Mouse (Mus musculus): ENCODE results near the gene Wwtr1. TPM values are rescaled to one million over a fixed set of nuclear protein-coding genes. Genes with fewer than 3 reads are reported as not detected.

Wwtr1 gene
- polyA plus RNA-seq, 1 experiment from 2014 or later = 28.9 TPM

DNA sequence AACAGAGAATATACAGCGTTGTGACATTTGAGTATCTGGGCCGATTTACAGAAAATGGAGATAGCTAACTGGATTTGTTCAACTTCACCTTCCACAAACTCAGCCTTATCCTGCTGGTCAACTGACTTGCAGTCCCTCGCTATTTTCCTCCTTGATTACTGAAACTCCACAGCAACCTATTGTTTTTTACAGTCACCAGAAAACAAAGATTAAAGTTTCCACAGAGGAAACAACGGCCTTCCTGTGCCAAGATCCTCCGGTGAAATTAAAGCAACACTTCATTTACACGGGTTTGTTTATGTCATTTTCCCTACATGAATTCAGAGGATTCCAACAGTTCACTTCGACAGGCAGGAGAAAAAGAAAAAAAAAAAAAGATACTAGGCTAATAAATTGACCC, 34.5 kb downstream of the Wwtr1 start:
- Histone ChIP-seq H3K4me2 (ENCODE audit: low read length) (no peak overlapping the region), H3K9me3 (replicated peaks; ENCODE audit: low read length) (no peaks in the 10 kb centered on the region), H3K27me3 (ENCODE audit: insufficient read depth, low read length) (no peaks in the 10 kb centered on the region), H3K9ac (ENCODE audit: low read depth, low read length) (no peak overlapping the region), H3K36me3 (ENCODE audit: insufficient read depth, low read length) (no peaks in the 10 kb centered on the region), H3K4me1 (replicated peaks; ENCODE audit: insufficient read depth, low read length) (no peaks in the 10 kb centered on the region), H3K27ac (no peak overlapping the region), H3K4me3 (replicated peaks; ENCODE audit: low read depth, low read length) (no peak overlapping the region)
- WGBS = 65% methylated on average over 7 of the region's 7 CpGs
- TF ChIP-seq CTCF (IDR thresholded peaks at IDR 0.05; ENCODE audit: low read depth) = no peak
- peak; percentile 49 for DNase-seq (ENCODE audit: low spot score)
- ATAC-seq (replicated peaks; ENCODE audit: low FRiP score, low read depth) = no peak

DNA sequence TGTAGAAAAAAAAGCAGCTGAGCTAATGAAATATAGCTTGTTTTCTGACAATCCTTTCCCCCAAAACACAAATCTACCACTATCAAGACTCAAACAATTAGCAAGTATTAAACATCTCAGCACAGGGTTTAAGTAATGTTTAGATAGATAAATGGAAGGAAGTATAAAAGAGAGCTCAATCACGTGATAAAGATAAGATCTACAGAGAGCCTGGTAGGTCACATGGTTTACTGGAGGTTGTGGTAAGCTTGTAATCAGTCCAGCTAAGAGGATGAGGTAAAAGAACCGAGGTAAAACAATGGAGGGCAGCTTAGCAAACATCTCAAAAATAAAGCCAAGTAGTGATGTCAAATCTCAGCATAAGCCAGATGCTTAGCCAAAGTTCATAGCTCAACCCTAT, 35.2 kb downstream of the Wwtr1 start:
- Histone ChIP-seq H3K4me3 (replicated peaks; ENCODE audit: low read depth, low read length) (no peak overlapping the region), H3K36me3 (ENCODE audit: insufficient read depth, low read length) (no peaks in the 10 kb centered on the region), H3K4me1 (replicated peaks; ENCODE audit: insufficient read depth, low read length) (peaks cover 5% of the 10 kb centered on the region; the same call in 1 of the 2 replicates), H3K27ac (no peak overlapping the region), H3K9me3 (replicated peaks; ENCODE audit: low read length) (no peaks in the 10 kb centered on the region), H3K27me3 (ENCODE audit: insufficient read depth, low read length) (no peaks in the 10 kb centered on the region), H3K4me2 (ENCODE audit: low read length) (no peak overlapping the region), H3K9ac (ENCODE audit: low read depth, low read length) (no peak overlapping the region)
- no peak for TF ChIP-seq CTCF (IDR thresholded peaks at IDR 0.05; ENCODE audit: low read depth)
- no peak for DNase-seq (ENCODE audit: low spot score)
- 50% methylated on average over 2 of the region's 2 CpGs for WGBS
- no peak for ATAC-seq (replicated peaks; ENCODE audit: low FRiP score, low read depth)

DNA sequence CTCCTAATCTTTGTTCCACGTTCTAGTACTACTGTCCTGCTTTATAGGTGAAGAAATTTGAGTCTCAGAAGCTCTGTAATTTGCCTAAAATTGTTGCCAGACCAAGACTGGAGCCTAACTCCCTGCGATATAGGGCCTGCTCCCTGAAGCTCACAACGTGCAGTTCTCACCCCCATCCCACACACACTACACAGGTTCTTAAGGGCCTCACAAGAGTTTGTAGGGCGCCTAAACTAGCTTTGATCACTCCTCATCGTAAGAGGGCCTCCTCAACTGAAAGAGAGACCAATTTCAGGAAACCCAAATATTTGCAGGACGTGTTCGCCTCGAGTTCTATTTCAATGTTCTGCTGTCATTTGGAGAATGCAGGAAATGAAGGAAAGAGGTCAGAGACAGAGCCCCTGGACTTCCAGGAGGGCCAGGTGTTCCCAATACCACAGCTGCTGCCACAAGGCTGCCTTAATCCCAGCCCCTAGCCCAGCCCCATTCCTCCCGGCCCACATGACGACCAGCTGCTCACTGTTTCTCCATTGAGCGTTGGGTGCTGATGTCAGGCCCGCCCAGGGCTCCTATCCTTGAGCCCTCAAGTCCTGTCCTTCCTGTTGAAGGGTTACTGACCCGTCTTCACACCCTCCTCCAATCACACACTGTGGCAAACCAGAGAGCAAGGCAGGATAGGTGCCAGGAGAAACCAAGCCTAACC, 40.1 kb downstream of the Wwtr1 start:
- no peak for TF ChIP-seq CTCF (IDR thresholded peaks at IDR 0.05; ENCODE audit: low read depth)
- WGBS = 63% methylated on average over 13 of the region's 13 CpGs
- no peak for DNase-seq (ENCODE audit: low spot score)
- no peaks in the 10 kb centered on the region for H3K36me3 ChIP-seq (ENCODE audit: insufficient read depth, low read length)
- H3K4me3 ChIP-seq (replicated peaks; ENCODE audit: low read depth, low read length) = no peak overlapping the region
- no peak overlapping the region for H3K4me2 ChIP-seq (ENCODE audit: low read length)
- H3K9me3 ChIP-seq (replicated peaks; ENCODE audit: low read length) = no peaks in the 10 kb centered on the region
- H3K27ac ChIP-seq = no peak overlapping the region
- ATAC-seq (replicated peaks; ENCODE audit: low FRiP score, low read depth) = no peak
- peaks cover 5% of the 10 kb centered on the region; the same call in 1 of the 2 replicates for H3K4me1 ChIP-seq (replicated peaks; ENCODE audit: insufficient read depth, low read length)
- H3K9ac ChIP-seq (ENCODE audit: low read depth, low read length) = no peak overlapping the region
- H3K27me3 ChIP-seq (ENCODE audit: insufficient read depth, low read length) = no peaks in the 10 kb centered on the region

DNA sequence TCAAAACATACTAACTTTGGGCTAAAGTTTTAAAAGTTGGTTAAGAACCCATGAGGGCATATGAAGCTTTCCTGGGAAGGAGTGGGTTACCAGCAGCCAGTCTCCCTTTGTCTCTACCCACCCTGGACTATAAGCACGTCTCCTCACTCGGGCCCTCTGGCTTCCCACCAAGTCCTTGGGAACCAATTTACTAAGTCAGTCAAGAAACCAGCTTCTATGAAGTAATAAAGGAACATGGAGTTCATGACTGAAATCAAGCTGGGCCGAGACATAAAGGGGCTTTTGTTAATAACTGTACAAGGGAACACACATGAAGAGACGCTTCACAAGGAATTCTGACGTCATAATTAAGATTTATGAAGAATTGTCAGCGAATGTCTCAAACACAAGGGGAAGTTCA, 41.3 kb downstream of the Wwtr1 start:
- 68% methylated on average over 6 of the region's 6 CpGs for WGBS
- peaks cover 5% of the 10 kb centered on the region; the same call in 1 of the 2 replicates for H3K4me1 ChIP-seq (replicated peaks; ENCODE audit: insufficient read depth, low read length)
- no peak for ATAC-seq (replicated peaks; ENCODE audit: low FRiP score, low read depth)

DNA sequence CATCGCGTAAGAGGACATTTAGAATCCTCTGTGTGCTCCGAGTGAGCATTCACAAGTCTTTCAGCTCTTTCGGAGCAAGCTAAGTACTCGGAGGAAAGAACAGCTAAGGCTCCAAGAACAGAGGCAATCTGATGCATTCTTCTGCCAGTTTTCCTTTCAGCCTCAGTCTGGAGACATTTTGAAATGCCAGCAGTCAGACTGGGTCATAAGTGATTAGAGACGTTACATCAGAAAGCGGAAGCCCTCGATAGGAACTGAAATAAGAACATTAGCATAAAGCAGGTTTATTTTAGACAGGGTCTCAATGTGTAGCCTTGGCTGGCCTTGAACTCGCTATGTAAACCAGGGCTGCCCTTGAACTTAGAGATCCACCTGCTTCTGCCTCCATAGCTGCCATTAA, 41.8 kb downstream of the Wwtr1 start:
- H3K9me3 ChIP-seq (replicated peaks; ENCODE audit: low read length) = no peaks in the 10 kb centered on the region
- no peak overlapping the region for H3K27ac ChIP-seq
- DNase-seq (ENCODE audit: low spot score) = no peak
- no peak overlapping the region for H3K4me3 ChIP-seq (replicated peaks; ENCODE audit: low read depth, low read length)
- no peak overlapping the region for H3K4me2 ChIP-seq (ENCODE audit: low read length)
- H3K9ac ChIP-seq (ENCODE audit: low read depth, low read length) = no peak overlapping the region
- peaks cover 5% of the 10 kb centered on the region; the same call in 1 of the 2 replicates for H3K4me1 ChIP-seq (replicated peaks; ENCODE audit: insufficient read depth, low read length)
- TF ChIP-seq CTCF (IDR thresholded peaks at IDR 0.05; ENCODE audit: low read depth) = no peak
- no peak for ATAC-seq (replicated peaks; ENCODE audit: low FRiP score, low read depth)
- H3K27me3 ChIP-seq (ENCODE audit: insufficient read depth, low read length) = no peaks in the 10 kb centered on the region
- WGBS = 93% methylated on average over 9 of the region's 9 CpGs
- no peaks in the 10 kb centered on the region for H3K36me3 ChIP-seq (ENCODE audit: insufficient read depth, low read length)

More for the DNA sequence above, 41.3 kb downstream of the Wwtr1 start:
- H3K4me3 ChIP-seq (replicated peaks; ENCODE audit: low read depth, low read length) = no peak overlapping the region
- no peaks in the 10 kb centered on the region for H3K36me3 ChIP-seq (ENCODE audit: insufficient read depth, low read length)
- no peak for TF ChIP-seq CTCF (IDR thresholded peaks at IDR 0.05; ENCODE audit: low read depth)
- peak; percentile 31 for DNase-seq (ENCODE audit: low spot score)
- H3K27me3 ChIP-seq (ENCODE audit: insufficient read depth, low read length) = no peaks in the 10 kb centered on the region
- H3K4me2 ChIP-seq (ENCODE audit: low read length) = no peak overlapping the region
- H3K9ac ChIP-seq (ENCODE audit: low read depth, low read length) = no peak overlapping the region
- H3K9me3 ChIP-seq (replicated peaks; ENCODE audit: low read length) = no peaks in the 10 kb centered on the region
- H3K27ac ChIP-seq = no peak overlapping the region

DNA sequence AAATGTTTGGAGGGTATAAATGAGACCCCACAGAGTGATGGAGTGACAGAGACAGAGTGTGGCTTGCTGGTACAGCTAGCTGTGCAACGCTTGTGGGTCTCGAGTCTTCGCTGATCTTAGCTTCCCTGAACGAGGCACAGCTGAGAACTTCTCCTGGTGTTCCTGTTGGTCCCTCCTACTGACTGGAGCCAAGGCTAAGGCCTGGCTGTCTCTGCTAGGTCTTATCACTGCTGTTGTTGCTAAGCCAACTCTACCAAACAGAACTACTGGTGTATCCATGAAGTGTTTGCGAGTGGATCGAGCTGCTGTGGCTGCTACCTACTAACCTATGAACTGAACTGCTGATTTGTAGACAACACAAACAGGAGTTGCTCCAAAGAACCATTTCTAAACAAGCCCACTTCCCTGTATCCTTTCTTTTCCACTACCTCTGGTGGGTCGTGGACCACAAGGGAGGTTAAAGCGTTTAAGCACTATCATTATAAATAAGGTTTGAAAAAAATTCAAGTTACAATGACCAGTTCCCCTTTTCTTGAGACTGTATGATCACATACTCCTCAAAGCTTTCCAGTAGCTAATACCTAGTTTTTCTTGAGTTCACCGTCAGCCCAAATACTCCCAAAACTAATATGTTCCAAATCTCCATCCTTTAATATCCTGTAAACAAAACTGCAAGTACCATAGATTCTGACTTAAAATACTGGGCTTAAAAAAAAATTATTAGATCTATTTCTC, 42.6 kb downstream of the Wwtr1 start:
- Histone ChIP-seq H3K4me1 (replicated peaks; ENCODE audit: insufficient read depth, low read length) (peaks cover 5% of the 10 kb centered on the region; the same call in 1 of the 2 replicates), H3K27me3 (ENCODE audit: insufficient read depth, low read length) (no peaks in the 10 kb centered on the region), H3K36me3 (ENCODE audit: insufficient read depth, low read length) (no peaks in the 10 kb centered on the region), H3K9me3 (replicated peaks; ENCODE audit: low read length) (no peaks in the 10 kb centered on the region), H3K27ac (no peak overlapping the region), H3K4me3 (replicated peaks; ENCODE audit: low read depth, low read length) (no peak overlapping the region), H3K9ac (ENCODE audit: low read depth, low read length) (no peak overlapping the region), H3K4me2 (ENCODE audit: low read length) (no peak overlapping the region)
- ATAC-seq (replicated peaks; ENCODE audit: low FRiP score, low read depth) = no peak
- no peak for TF ChIP-seq CTCF (IDR thresholded peaks at IDR 0.05; ENCODE audit: low read depth)
- no peak for DNase-seq (ENCODE audit: low spot score)
- whole genome bisulfite sequencing = 91% methylated on average over 9 of the region's 9 CpGs

All from kidney, postnatal 0 days (tissue).